Mouse (Mus musculus): ENCODE measurements around the gene Tas2r126. TPM values are rescaled to one million over a fixed set of nuclear protein-coding genes. Genes with fewer than 3 reads are reported as not detected.
"Not testable (repeated sequence)": the region's sequence is repeated elsewhere in the genome, so short reads cannot be mapped to it uniquely, and the experiment has no call there.

Tas2r126 gene
- total RNA-seq (2021): 1 to 10 TPM in 1 of 2 experiments, under 1 TPM in 1; 0.98 to 1.1 TPM
- long read RNA-seq, experiment 1: 0 reads
- long read RNA-seq, experiment 2: 0 reads

DNA sequence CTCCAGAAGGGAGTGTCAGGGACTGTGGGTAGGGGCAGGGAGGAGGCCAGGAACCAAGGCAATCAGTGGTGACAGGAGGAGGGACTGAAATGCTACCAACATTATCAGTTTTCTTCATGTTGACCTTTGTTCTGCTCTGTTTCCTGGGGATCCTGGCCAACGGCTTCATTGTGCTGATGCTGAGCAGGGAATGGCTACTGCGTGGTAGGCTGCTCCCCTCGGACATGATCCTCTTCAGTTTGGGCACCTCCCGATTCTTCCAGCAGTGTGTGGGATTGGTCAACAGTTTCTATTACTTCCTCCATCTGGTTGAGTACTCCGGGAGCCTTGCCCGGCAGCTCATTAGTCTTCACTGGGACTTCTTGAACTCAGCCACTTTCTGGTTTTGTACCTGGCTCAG lies at the start of gene Tas2r126:
Tas2r126 (plus strand) TSS at position 90 of the 400 bp plus-strand sequence.
- no peak for DNase-seq (ENCODE audit: low spot score in 2 of 2)

DNA sequence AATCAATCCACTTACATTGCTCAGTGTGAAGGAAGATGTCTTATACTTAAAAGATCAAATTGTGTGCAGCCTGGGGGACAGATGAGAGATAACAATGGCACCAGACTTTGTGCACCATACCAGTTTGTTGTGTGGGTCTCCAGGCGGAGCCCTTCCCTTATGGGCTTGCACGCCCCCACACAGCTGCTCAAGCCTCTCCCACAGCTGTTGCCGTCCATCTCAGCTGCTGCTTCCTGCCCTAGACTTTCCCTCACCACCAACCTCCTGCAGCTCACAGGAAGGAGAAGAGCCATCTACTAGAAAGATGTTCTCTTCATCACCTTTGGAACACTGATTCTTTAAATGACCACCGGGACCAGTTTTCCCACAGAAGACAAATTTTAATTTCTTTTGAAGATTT lies 48.7 kb upstream of the Tas2r126 start:
- DNase-seq (ENCODE audit: low spot score in 2 of 2): no peak

DNA sequence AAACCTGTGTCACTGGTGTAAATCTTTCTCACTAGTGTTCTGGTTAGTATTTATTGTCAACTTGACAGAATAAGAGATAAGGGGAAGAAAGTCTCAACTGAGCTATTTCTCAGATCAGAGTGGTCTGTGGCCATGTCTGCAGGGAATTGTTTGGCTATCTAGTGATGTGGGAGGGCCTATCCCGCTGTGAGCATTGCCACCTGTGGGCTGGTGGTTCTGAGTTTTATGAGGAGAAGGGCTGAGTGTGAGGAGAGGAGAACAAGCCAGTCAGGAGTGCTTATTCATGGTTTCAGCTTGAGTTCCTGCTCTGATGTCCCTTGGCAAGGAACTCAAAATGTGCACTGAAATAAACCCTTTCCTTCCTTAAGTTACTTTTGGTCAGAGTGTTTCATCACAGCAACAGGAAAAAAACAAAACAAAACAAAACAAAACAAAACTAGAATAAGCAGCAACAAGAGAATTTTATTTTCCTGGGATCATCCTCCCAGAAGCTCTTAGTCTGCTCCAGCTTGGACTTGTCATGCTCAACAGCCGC lies 42.5 kb upstream of the Tas2r126 start:
- DNase-seq (ENCODE audit: low spot score in 2 of 2): no peak

DNA sequence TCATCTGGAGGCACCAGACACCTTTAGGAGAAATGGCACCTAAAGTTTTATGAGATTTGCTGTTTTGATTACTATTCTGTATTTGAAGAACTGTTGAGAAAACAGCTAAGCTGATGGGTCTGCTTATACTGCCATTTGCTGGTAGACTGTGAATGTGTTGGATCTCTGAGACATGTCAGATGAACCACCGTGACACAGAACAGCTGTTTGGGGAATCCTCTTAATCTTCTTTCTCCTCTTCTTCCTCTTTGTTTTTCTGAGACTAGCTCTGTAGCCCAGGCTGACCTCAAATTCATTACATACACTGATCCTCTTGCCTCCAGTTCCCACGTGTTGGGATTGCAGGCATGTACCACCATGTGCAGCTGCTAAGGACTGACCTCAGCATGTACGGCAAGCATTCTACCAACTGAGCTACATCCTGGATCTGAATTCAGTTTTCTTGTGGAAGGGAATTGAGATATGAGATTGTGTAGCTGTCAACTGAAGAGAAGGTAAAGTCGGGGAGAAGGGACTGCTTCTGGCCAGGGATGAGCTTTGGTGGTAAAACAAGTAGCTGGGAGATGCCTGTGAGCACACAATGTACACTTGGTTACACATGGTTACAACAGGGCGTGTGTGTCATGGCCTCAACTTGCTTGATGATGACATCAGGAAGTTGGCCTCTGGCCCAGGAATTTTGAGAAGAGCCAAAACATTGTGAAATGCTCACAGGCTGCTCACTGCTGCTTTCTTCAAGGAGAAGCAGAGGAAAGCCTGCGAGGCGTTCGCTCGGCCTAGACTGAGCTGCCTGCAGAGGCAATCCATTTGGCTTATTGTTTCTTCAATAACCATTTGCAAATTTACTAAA lies 38.1 kb upstream of the Tas2r126 start:
- peak; percentile 48 to 69 for DNase-seq (ENCODE audit: low spot score in 2 of 2)

DNA sequence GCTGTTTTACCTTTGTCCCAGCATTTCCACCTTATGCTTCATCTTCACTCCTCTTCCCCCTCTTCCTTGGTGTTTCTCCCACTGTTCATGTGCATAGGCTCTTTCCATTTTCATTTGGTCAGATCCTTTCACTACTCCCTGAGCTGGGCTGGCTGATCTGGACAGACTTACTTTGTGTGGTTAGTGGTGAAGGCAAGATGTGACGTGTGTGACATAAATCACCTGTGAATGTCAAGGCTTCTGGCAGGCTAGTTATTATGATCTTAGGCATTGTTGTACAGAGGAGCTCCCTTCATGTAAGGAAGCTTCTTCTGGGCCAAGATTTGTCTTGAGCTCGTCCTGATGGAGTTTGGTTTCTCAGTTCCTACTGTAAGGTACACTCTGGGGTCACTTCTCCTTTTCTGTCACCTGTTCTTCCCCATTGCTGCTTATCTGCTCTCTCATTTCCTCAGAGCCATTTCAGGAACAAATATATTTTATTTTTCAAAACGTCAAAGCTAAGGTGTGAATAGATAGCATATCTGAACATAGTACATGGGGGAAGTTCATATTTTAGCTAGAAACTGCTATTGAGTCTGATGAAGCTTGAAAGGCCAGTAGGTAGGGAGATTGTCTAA lies 37.2 kb upstream of the Tas2r126 start:
- no peak for DNase-seq (ENCODE audit: low spot score in 2 of 2)

DNA sequence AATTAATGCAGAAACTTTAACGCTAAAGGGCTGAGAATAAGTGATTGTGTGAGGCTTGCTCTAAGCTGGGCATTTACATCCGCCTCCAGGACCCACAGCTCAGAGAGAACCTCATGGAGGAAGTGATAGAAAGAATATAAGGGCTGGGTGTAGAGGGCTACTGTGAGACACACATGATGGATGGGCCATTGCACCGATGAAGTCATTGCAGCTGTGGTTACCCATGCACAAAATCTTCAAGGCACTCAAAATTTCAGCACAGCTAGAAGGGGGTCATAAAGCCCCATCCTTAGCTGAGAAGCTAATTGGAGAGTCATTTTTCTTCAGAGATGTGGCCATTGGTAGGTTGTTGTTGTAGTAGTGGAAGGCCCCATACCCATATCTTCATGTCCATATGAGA lies 36.0 kb upstream of the Tas2r126 start:
- DNase-seq (ENCODE audit: low spot score in 2 of 2): no peak

DNA sequence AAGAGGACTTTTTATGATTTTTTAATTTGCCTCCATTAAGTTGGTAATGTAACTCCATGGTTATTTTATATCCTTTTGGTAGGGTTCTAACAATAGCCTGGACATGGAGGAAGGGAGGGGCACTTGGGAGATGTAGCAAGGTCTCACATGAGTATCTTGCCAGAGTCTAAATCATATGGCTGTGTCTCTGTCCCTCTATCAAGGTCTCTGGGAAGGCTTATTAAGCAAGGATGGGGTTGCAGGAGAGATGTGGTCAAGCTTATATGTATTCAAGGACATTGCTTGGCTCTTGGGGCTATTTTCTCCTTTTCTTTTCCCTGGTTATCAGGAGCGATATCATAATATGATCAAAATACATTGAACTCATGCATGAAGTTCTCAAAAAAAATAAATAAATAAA lies 35.3 kb upstream of the Tas2r126 start:
- no peak for DNase-seq (ENCODE audit: low spot score in 2 of 2)

DNA sequence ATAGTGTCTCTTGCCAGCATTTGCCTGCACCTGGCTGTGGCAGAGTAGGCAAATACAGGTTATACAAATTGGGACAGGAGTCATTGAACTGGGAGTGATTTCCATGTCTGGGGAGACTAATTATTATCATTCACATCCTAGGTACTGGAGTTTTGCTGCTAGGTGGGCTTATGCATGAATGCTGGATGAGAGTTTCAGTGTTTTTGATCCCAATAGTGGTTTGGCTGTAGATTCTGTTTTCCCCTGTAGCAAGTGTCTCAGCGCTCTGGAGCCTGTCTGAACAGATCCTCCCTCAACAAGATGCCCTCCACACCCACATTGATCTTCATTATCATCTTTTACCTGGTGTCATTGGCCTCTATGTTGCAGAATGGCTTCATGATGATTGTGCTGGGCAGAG lies 34.4 kb upstream of the Tas2r126 start, which contains the start of gene Tas2r143:
Tas2r143 (plus strand) TSS at position 301 of the 400 bp plus-strand sequence.
- no peak for DNase-seq (ENCODE audit: low spot score in 2 of 2)

DNA sequence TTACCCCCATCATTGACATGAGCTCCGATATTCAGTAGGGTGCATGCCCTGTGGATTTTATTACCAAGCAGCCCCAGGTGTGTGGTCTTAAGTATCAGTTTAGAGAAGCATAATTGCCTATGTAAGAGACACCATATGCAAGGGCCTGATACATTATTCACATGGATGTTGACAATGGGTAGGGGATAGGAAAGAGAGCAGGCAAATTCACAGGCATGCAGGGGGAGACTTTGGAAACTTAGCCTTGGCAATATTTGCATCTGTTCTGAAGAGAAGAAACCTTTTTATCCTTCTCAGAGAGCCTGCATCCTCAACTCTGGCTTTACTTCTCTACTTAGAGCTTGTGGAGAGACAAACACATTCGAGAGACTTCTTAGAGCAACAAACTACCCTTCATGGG lies 29.2 kb upstream of the Tas2r126 start, which contains the start of gene Tas2r135:
Tas2r135 (plus strand) TSS at position 301 of the 400 bp plus-strand sequence.
- no peak for DNase-seq (ENCODE audit: low spot score in 2 of 2)

DNA sequence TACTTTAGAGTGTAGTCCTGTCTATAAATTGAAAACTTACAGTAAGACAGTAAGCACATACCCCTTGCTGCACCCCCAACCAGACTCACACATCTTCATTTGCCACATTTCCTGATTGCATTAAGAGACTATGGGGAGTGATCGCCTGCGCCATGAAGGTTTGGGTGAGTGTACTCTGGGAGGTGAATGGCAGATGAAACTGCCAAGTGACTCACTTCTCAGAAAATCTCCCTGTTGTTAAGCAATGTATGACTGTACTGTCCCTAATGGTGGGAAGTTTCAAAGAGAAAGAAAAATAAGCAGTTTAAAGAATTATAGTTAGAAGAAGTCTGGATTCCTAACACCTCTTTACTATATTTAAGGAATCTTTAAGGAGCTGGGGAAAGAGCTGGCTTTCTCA lies 14.9 kb upstream of the Tas2r126 start:
- DNase-seq (ENCODE audit: low spot score in 2 of 2): no peak

DNA sequence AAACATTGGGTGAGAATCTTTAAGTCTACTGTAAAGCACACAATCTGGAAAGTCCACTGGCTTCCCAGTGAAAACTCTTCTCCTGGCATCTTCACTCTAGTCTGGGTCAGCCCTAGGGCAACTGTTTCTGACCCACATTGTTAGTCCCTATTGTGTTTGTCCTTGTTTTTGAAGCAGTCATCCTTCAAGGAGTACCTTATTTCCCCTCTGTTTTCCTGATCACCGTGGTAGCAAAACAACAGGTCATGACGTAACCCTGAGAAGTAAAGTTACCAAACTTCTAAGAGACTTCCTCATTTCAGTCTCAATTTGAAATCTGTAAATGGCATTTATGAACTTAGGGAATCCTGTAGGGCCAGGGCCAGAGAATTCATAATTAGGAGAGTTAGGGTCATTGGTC lies 12.9 kb upstream of the Tas2r126 start:
- no peak for DNase-seq (ENCODE audit: low spot score in 2 of 2)

DNA sequence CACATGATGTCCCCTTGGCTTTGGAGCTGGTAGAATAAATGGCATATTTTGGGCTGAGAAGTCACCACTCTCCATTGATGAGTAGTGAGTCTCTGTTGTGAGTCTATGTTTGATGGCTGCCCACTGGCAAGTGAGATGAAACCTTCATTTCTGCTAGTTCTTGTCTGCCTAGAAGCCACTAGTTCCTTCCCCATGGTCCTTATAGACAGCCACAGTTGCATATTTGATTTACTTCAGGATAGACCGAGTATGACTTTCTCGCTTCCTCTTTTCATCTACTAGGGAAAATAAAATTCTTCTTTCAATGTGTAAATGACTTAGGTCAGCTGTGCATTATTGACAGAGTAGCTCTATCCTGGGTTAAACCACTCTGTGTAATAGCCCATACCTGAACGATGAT lies 9.9 kb upstream of the Tas2r126 start:
- no peak for DNase-seq (ENCODE audit: low spot score in 2 of 2)

DNA sequence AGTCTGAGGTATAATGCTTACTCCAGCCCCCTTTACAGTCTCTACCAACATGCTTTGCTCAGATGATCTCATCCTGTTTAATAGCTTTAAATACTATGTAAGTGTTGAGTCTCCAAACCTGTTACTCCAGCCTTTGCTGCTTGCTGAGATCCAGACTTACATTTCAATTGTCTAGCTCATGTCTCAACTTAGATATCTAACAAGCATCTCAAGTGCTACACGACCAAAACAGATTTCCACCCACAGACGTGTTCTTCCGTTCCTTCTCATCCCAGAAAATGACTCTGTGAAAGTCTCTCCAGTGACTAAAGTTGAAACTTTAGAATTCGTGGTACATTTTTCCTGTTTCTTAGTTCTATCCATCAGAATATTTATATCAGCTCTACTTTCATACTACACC lies 8.0 kb upstream of the Tas2r126 start:
- no peak for DNase-seq (ENCODE audit: low spot score in 2 of 2)

DNA sequence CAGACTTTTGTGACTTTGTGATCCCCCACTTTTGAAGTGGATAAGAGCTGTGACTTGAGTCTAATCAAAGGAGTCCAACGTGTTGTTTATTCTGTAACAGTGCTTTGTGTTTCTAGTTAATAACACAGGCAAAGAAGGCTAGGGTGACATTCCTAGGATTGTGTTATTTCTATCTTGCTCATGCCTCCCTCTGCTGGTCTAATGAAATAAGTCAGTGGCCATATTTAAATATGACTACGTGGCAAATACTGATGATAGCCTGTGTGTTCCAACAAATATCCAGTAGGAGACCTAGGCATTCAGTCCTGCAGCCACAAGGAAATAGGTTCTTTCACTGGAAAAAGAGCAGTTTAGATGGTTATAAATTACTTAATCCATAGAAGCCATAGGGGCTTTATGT lies 781 bp upstream of the Tas2r126 start:
- DNase-seq (ENCODE audit: low spot score in 2 of 2): no peak

DNA sequence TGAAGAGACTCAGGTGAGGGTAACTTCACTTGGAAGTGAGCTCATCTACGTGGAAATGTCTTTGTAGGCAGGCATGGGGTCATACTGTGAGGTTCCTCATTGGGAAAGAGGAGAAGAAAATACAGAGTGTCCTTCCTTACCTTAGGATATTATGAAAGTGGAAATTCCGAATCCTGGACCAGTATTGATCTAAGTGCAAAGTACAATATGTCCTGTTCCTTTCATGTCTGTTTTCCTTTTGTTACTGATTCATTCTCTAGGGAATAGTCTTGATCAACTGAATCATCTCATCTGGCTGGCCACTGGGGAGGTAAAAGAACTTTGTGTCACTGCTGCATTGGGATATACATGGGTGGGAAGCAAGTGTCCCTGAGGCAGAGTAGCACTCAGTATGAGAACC lies 1.2 kb downstream of the Tas2r126 start:
- DNase-seq (ENCODE audit: low spot score in 2 of 2): no peak

DNA sequence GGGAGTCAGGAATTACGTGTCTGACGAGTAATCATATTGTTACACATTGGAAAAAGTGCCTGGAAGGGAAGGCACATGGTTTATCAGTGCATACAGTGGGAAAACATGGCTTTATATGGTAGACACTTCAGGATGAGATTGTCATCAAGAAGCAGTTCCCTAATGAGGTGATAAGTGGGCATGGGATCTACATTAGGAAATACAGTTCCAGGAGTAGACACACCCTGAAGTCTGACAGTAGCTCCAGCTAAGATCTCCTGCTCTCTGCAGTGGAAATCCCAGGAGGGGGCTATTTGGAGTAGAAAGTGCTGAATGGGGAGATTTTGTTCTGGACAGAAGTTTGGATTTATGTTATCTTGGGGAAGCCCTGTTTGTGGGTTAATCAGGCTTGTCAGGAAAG lies 7.1 kb downstream of the Tas2r126 start:
- DNase-seq (ENCODE audit: low spot score in 2 of 2): no peak

DNA sequence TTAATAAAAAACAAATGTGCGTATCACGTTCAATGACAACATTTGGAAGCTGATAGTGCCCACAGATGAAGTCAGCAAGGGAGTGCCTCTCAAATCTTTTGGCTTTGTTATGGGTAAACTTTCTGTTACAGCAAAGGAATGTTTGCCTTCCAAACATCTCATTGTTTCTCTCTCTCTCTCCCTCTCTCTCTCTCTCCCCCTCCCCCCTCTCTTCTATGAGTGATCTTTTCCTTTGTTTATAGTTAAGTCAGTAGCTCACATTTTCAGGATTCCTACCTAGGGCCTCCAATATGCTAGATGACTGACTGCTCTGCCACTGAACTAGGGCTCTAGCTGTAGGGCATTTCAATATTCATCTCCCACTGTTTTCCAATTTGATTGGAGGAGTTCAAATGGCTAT lies 10.2 kb downstream of the Tas2r126 start:
- DNase-seq (ENCODE audit: low spot score in 2 of 2): no peak

DNA sequence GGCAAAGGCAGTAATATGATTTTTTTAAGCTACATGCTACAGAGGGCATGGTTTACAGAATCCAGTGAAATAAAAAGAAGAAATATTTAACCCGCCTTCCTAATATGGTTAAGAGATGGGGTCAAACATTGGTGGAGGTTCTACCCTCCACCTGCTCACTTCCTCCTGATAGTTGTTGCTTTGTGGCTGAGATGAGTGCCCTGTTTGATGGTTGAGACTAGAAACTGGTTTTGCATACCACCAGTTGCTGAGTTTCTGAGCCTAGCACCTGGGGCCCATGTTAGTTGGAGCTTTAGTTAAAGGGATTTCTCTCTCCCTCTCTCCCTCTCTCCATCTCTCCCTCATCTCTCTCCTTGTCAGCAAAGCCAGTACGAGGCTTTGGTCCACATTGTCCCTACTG lies 13.0 kb downstream of the Tas2r126 start:
- no peak for DNase-seq (ENCODE audit: low spot score in 2 of 2)

DNA sequence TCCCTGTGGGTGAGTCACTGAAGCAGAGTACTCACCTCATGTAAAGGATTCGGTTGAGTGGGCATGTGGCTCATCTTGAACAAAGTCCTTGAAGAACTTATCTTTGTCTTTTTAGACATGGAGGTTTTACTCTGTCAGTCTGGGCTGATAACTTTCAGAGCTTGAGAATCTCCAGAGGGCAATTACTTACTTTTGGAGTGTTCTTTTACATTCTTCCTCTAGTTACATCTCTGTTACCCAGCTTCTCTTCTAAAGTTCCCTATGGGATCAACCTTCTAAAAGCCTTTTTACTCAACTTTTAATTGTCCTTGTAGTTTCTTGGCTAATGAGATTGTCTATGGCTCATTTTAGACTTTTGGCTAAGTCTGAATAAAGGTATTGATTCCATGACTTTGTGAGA lies 30.8 kb downstream of the Tas2r126 start, which contains the start of gene Olfr458:
Olfr458 (minus strand) TSS at position 101 of the 400 bp plus-strand sequence.
- DNase-seq (ENCODE audit: low spot score in 2 of 2): no peak

DNA sequence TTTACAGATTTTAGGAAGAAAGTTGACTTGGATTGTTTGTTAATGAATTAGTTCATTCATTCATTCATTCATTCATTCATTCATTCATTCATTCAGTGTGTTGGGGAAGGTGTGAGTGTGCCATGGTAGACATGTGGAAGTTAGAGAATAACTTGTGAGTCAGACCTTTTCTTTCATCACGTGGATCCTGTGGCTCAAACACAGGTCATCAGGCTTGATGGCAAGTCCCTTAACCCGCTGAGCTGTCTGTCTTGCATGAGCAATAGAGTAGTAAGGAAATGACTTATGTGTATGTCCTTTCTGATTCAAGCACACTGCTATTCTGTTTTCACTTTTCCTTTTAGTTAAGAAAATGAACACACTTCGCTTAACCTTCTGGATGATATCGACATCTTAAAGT lies 36.2 kb downstream of the Tas2r126 start:
- no peak for DNase-seq (ENCODE audit: low spot score in 2 of 2)

DNA sequence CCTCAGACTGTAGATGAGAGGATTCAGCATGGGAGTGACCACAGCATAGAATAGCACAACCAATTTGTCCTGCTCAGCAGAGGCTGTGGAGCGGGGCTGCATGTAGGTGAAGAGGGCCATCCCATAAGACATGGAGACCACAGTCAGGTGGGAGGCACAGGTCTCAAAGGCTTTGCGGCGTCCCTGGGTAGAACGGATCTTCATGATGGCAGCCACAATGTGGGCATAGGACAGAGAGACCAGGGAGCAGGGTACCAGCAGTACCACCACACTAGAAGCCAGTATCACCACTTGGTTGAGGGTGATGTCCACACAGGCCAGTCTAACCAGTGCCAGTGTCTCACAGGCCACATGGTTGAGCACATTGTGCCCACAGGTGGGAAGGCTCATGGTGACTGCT lies 37.0 kb downstream of the Tas2r126 start:
- DNase-seq (ENCODE audit: low spot score in 2 of 2): not testable (repeated sequence)

DNA sequence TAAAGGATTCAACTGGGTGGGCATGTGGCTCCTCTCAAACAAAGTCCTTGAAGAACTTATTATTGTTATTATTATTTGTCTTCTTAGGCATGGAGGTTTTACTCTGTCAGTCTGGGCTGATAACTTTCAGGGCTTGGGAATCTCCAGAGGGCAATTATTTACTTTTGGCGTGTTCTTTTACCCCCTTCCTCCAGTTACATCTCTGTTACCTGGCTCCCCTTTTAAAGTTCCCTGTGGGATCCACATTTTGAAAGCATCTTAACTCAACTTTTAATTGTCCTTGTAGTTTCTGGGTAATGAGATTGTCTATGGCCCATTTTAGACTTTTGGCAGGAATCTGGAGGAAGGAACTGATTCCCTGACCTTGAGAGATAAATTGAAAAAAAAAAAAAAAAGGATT lies 41.9 kb downstream of the Tas2r126 start, which contains the start of gene Olfr457:
Olfr457 (minus strand) TSS at position 101 of the 400 bp plus-strand sequence.
- no peak for DNase-seq (ENCODE audit: low spot score in 2 of 2)

All from adrenal gland, postnatal 4 days (tissue).